Mouse (Mus musculus): ENCODE results near the gene Iqcf1. TPM values are rescaled to one million over a fixed set of nuclear protein-coding genes. Genes with fewer than 3 reads are reported as not detected.

Iqcf1 gene
- polyA plus RNA-seq, 1 experiment from 2014 or later: not detected

GRCm38 (mm10) chr9:106463122-106464063, 36.4 kb upstream of the Iqcf1 start:
- Histone ChIP-seq H3K36me3 (ENCODE audit: control insufficient read depth, insufficient read depth, low read length) (no peaks in the 10 kb centered on the region), H3K9ac (ENCODE audit: low read depth, low read length) (no peak overlapping the region), H3K27me3 (replicated peaks; ENCODE audit: control insufficient read depth, insufficient read depth, low read length) (peaks cover 21% of the 10 kb centered on the region), H3K4me1 (ENCODE audit: control insufficient read depth, insufficient read depth, low read length) (peaks cover 15% of the 10 kb centered on the region), H3K9me3 (ENCODE audit: control insufficient read depth, low read length) (no peaks in the 10 kb centered on the region), H3K4me2 (ENCODE audit: low read depth, low read length) (no peak overlapping the region), H3K27ac (ENCODE audit: low read length) (no peak overlapping the region), H3K4me3 (ENCODE audit: low read length) (no peak overlapping the region)
- WGBS: 85% methylated on average over 21 of the region's 21 CpGs
- no peak for ATAC-seq

GRCm38 (mm10) chr9:106464751-106465541, 34.8 kb upstream of the Iqcf1 start:
- Histone ChIP-seq H3K36me3 (ENCODE audit: control insufficient read depth, insufficient read depth, low read length) (no peaks in the 10 kb centered on the region), H3K9me3 (ENCODE audit: control insufficient read depth, low read length) (no peaks in the 10 kb centered on the region), H3K9ac (ENCODE audit: low read depth, low read length) (peak overlapping the region; percentile 72), H3K27me3 (replicated peaks; ENCODE audit: control insufficient read depth, insufficient read depth, low read length) (peaks cover 21% of the 10 kb centered on the region), H3K4me1 (ENCODE audit: control insufficient read depth, insufficient read depth, low read length) (peaks cover 15% of the 10 kb centered on the region), H3K4me2 (ENCODE audit: low read depth, low read length) (peak overlapping the region; percentile 98), H3K4me3 (ENCODE audit: low read length) (peak overlapping the region; percentile 67), H3K27ac (ENCODE audit: low read length) (no peak overlapping the region; the same call in 1 of the 2 replicates)
- ATAC-seq: peak; percentile 65
- 2% methylated on average over 97 of the region's 99 CpGs for WGBS

- WGBS: 32% methylated on average over 26 of the region's 26 CpGs
- no peak for ATAC-seq
- peaks cover 21% of the 10 kb centered on the region for H3K27me3 ChIP-seq (replicated peaks; ENCODE audit: control insufficient read depth, insufficient read depth, low read length)
- no peaks in the 10 kb centered on the region for H3K36me3 ChIP-seq (ENCODE audit: control insufficient read depth, insufficient read depth, low read length)
- no peaks in the 10 kb centered on the region for H3K9me3 ChIP-seq (ENCODE audit: control insufficient read depth, low read length)
- H3K4me1 ChIP-seq (ENCODE audit: control insufficient read depth, insufficient read depth, low read length): peaks cover 15% of the 10 kb centered on the region
- H3K9ac ChIP-seq (ENCODE audit: low read depth, low read length): peak within 1 kb of the TSS; percentile 72
- H3K4me3 ChIP-seq (ENCODE audit: low read length): peak within 1 kb of the TSS; percentile 67
- H3K4me2 ChIP-seq (ENCODE audit: low read depth, low read length): peak within 1 kb of the TSS; percentile 98
- no peak within 1 kb of the TSS; the same call in 1 of the 2 replicates for H3K27ac ChIP-seq (ENCODE audit: low read length)
Observed at GRCm38 (mm10) chr9:106465571-106466200, 34.1 kb upstream of the Iqcf1 start, which contains the start of gene Gpr62. Gene Gpr62 (minus strand): TSS chr9:106465938.

- 81% methylated on average over 6 of the region's 6 CpGs for WGBS
- no peak overlapping the region for H3K4me3 ChIP-seq (ENCODE audit: low read length)
- no peak overlapping the region for H3K27ac ChIP-seq (ENCODE audit: low read length)
- H3K9ac ChIP-seq (ENCODE audit: low read depth, low read length): no peak overlapping the region
- peaks cover 21% of the 10 kb centered on the region for H3K27me3 ChIP-seq (replicated peaks; ENCODE audit: control insufficient read depth, insufficient read depth, low read length)
- H3K9me3 ChIP-seq (ENCODE audit: control insufficient read depth, low read length): no peaks in the 10 kb centered on the region
- no peaks in the 10 kb centered on the region for H3K36me3 ChIP-seq (ENCODE audit: control insufficient read depth, insufficient read depth, low read length)
- ATAC-seq: no peak
- no peak overlapping the region for H3K4me2 ChIP-seq (ENCODE audit: low read depth, low read length)
- peaks cover 18% of the 10 kb centered on the region for H3K4me1 ChIP-seq (ENCODE audit: control insufficient read depth, insufficient read depth, low read length)
Observed at GRCm38 (mm10) chr9:106466721-106467120, 33.0 kb upstream of the Iqcf1 start.

- no peak for ATAC-seq
Observed at GRCm38 (mm10) chr9:106467746-106468145, 32.0 kb upstream of the Iqcf1 start.

GRCm38 (mm10) chr9:106469317-106469716, 30.4 kb upstream of the Iqcf1 start:
- no peak overlapping the region for H3K27ac ChIP-seq (ENCODE audit: low read length)
- H3K9ac ChIP-seq (ENCODE audit: low read depth, low read length): no peak overlapping the region
- H3K9me3 ChIP-seq (ENCODE audit: control insufficient read depth, low read length): no peaks in the 10 kb centered on the region
- H3K4me3 ChIP-seq (ENCODE audit: low read length): no peak overlapping the region
- H3K36me3 ChIP-seq (ENCODE audit: control insufficient read depth, insufficient read depth, low read length): no peaks in the 10 kb centered on the region
- H3K4me1 ChIP-seq (ENCODE audit: control insufficient read depth, insufficient read depth, low read length): peaks cover 34% of the 10 kb centered on the region
- no peak overlapping the region for H3K4me2 ChIP-seq (ENCODE audit: low read depth, low read length)
- WGBS: 72% methylated on average over 6 of the region's 6 CpGs
- no peak for ATAC-seq
- peaks cover 17% of the 10 kb centered on the region for H3K27me3 ChIP-seq (replicated peaks; ENCODE audit: control insufficient read depth, insufficient read depth, low read length)

More at GRCm38 (mm10) chr9:106467746-106468145, 32.0 kb upstream of the Iqcf1 start:
- H3K9ac ChIP-seq (ENCODE audit: low read depth, low read length): no peak overlapping the region
- peaks cover 21% of the 10 kb centered on the region for H3K27me3 ChIP-seq (replicated peaks; ENCODE audit: control insufficient read depth, insufficient read depth, low read length)
- H3K4me1 ChIP-seq (ENCODE audit: control insufficient read depth, insufficient read depth, low read length): peaks cover 25% of the 10 kb centered on the region
- no peaks in the 10 kb centered on the region for H3K9me3 ChIP-seq (ENCODE audit: control insufficient read depth, low read length)
- no peak overlapping the region for H3K4me2 ChIP-seq (ENCODE audit: low read depth, low read length)
- H3K36me3 ChIP-seq (ENCODE audit: control insufficient read depth, insufficient read depth, low read length): no peaks in the 10 kb centered on the region
- H3K4me3 ChIP-seq (ENCODE audit: low read length): no peak overlapping the region
- WGBS: 93% methylated on average over 7 of the region's 7 CpGs
- no peak overlapping the region for H3K27ac ChIP-seq (ENCODE audit: low read length)

GRCm38 (mm10) chr9:106469776-106470175, 30.0 kb upstream of the Iqcf1 start:
- no peak for ATAC-seq
- H3K27ac ChIP-seq (ENCODE audit: low read length): no peak overlapping the region
- peaks cover 12% of the 10 kb centered on the region for H3K27me3 ChIP-seq (replicated peaks; ENCODE audit: control insufficient read depth, insufficient read depth, low read length)
- no peak overlapping the region for H3K4me2 ChIP-seq (ENCODE audit: low read depth, low read length)
- no peak overlapping the region for H3K4me3 ChIP-seq (ENCODE audit: low read length)
- H3K9ac ChIP-seq (ENCODE audit: low read depth, low read length): no peak overlapping the region
- 76% methylated on average over 9 of the region's 9 CpGs for WGBS
- H3K9me3 ChIP-seq (ENCODE audit: control insufficient read depth, low read length): no peaks in the 10 kb centered on the region
- H3K36me3 ChIP-seq (ENCODE audit: control insufficient read depth, insufficient read depth, low read length): no peaks in the 10 kb centered on the region
- peaks cover 34% of the 10 kb centered on the region for H3K4me1 ChIP-seq (ENCODE audit: control insufficient read depth, insufficient read depth, low read length)

- H3K4me3 ChIP-seq (ENCODE audit: low read length): 0 out of 2 replicates have a peak overlapping the region, but pooled peaks have one; percentile 13
- no peaks in the 10 kb centered on the region for H3K9me3 ChIP-seq (ENCODE audit: control insufficient read depth, low read length)
- peaks cover 39% of the 10 kb centered on the region for H3K4me1 ChIP-seq (ENCODE audit: control insufficient read depth, insufficient read depth, low read length)
- H3K27me3 ChIP-seq (replicated peaks; ENCODE audit: control insufficient read depth, insufficient read depth, low read length): no peaks in the 10 kb centered on the region; the same call in 1 of the 2 replicates
- peak overlapping the region; percentile 48 for H3K4me2 ChIP-seq (ENCODE audit: low read depth, low read length)
- no peak overlapping the region for H3K9ac ChIP-seq (ENCODE audit: low read depth, low read length)
- no peak for ATAC-seq
- no peak overlapping the region for H3K27ac ChIP-seq (ENCODE audit: low read length)
- no peaks in the 10 kb centered on the region for H3K36me3 ChIP-seq (ENCODE audit: control insufficient read depth, insufficient read depth, low read length)
- WGBS: 70% methylated on average over 14 of the region's 14 CpGs
Observed at GRCm38 (mm10) chr9:106470991-106471750, 28.6 kb upstream of the Iqcf1 start.
